Mouse (Mus musculus): ENCODE results near the gene Scn2a. TPM values are rescaled to one million over a fixed set of nuclear protein-coding genes. Genes with fewer than 3 reads are reported as not detected.

Scn2a gene
- polyA plus RNA-seq, 1 experiment from 2014 or later = 1.9 TPM

DNA sequence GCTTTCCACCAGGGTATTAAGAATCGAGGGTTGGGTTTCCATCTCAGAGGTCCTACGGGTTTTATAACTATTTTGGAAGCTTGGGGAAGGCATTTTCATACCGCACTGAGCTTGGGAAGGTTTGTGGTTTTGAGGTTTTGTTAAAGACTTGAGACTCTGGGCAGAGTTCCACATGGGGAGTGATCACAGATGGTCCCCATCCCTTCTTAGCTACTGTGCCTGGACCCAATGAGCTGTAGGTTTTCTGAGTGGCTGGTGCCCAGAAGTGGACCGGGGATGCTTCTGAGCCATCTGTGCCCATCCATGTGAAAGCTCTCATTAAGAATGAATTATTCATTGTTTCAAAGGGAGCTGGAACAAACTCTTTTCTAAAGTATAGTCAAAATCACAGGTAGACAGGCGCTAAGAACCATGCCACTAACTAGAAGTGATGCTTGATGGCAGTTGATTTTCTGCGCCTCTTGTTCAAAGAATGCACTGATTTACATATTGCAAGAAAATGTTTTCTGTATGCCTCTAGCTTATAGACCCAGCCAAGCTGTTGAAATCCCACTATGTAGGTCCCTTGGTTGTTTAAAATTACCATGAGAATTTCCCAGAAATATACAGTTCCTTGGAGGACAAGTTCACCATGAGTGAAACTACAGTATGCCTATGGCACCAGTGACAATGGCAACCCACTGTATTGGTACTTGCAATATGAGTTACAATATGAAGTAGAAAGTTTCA is 70.0 kb downstream of the Scn2a start:
- Histone ChIP-seq H3K4me3 (ENCODE audit: low read length) (no peak overlapping the region), H3K4me2 (ENCODE audit: low read depth, low read length) (no peak overlapping the region), H3K9me3 (ENCODE audit: control insufficient read depth, low read length) (no peaks in the 10 kb centered on the region), H3K36me3 (ENCODE audit: control insufficient read depth, insufficient read depth, low read length) (no peaks in the 10 kb centered on the region), H3K27ac (ENCODE audit: low read length) (no peak overlapping the region), H3K27me3 (ENCODE audit: control insufficient read depth, insufficient read depth, low read depth, low read length) (no peaks in the 10 kb centered on the region), H3K9ac (ENCODE audit: low read length) (no peak overlapping the region), H3K4me1 (replicated peaks; ENCODE audit: control insufficient read depth, insufficient read depth, low read length) (no peaks in the 10 kb centered on the region)
- WGBS = 81% methylated on average over 6 of the region's 6 CpGs
- ATAC-seq (ENCODE audit: low read depth) = no peak

DNA sequence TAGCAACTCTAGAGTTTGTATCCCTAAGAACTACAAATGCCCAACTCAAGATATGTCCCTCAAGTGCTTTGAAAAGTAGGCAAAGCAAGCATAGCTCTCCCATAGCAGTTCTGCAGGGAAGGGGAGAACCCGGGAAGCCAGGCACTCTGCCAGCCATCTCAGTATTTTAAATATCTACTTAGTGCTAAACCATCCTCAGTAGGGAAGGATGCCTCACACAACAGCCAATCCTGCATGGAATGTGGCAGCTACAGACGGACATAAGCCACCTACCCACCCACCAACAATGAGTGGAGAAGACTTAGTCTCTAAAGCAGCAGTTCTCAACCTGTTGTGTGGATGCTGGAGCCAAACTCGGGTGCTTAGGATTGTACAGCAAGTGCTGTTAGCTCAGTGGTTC is 73.9 kb downstream of the Scn2a start:
- no peaks in the 10 kb centered on the region for H3K36me3 ChIP-seq (ENCODE audit: control insufficient read depth, insufficient read depth, low read length)
- no peak overlapping the region for H3K4me3 ChIP-seq (ENCODE audit: low read length)
- no peak overlapping the region for H3K27ac ChIP-seq (ENCODE audit: low read length)
- H3K9me3 ChIP-seq (ENCODE audit: control insufficient read depth, low read length) = no peaks in the 10 kb centered on the region
- no peak overlapping the region for H3K9ac ChIP-seq (ENCODE audit: low read length)
- no peaks in the 10 kb centered on the region for H3K4me1 ChIP-seq (replicated peaks; ENCODE audit: control insufficient read depth, insufficient read depth, low read length)
- ATAC-seq (ENCODE audit: low read depth) = no peak
- H3K4me2 ChIP-seq (ENCODE audit: low read depth, low read length) = no peak overlapping the region
- 69% methylated on average over 3 of the region's 3 CpGs for WGBS
- H3K27me3 ChIP-seq (ENCODE audit: control insufficient read depth, insufficient read depth, low read depth, low read length) = no peaks in the 10 kb centered on the region

DNA sequence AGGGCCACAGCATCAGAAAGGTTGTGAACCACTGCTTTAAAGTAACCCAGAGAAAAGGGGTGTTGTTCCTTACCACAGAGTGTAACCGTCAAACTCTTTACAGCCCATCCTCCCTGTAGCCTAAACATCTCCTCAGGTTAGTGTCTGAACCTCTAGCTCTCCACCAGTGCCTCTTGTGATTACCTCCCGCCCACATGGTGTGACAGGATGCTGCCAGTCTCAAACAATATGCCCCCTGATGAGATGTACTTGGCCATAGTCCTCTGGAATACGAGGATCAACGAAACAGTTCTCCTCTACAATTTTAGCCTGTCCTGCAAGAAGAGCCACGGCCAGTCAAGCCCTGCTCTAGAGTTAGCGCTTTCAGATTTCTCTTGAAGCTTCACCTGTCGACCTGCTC is 74.5 kb downstream of the Scn2a start:
- ATAC-seq (ENCODE audit: low read depth) = no peak
- WGBS = 72% methylated on average over 7 of the region's 7 CpGs
- Histone ChIP-seq H3K4me3 (ENCODE audit: low read length) (no peak overlapping the region), H3K27me3 (ENCODE audit: control insufficient read depth, insufficient read depth, low read depth, low read length) (no peaks in the 10 kb centered on the region), H3K4me2 (ENCODE audit: low read depth, low read length) (no peak overlapping the region), H3K36me3 (ENCODE audit: control insufficient read depth, insufficient read depth, low read length) (no peaks in the 10 kb centered on the region), H3K9me3 (ENCODE audit: control insufficient read depth, low read length) (no peaks in the 10 kb centered on the region), H3K27ac (ENCODE audit: low read length) (no peak overlapping the region), H3K4me1 (replicated peaks; ENCODE audit: control insufficient read depth, insufficient read depth, low read length) (no peaks in the 10 kb centered on the region), H3K9ac (ENCODE audit: low read length) (no peak overlapping the region)

DNA sequence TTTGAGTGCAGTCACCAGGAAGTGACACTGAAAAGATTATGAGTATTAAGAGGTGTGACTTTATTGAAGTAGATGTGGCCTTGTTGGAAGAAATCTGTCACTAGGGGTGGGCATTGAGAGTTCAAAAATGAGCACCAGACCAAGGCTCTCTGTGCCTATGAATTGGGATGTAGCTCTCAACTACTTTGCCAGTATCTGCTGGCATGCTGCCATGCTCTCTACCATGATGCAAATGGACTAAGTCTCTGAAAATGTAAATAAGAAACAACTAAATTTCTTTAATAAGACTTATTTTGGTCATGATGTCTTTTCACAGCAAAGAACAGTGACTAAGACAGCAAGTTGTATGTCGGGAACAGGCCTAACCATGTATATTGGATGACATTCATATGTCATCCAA is 79.7 kb downstream of the Scn2a start:
- H3K9me3 ChIP-seq (ENCODE audit: control insufficient read depth, low read length) = no peaks in the 10 kb centered on the region
- no peak overlapping the region for H3K4me3 ChIP-seq (ENCODE audit: low read length)
- no peak for ATAC-seq (ENCODE audit: low read depth)
- no peaks in the 10 kb centered on the region for H3K36me3 ChIP-seq (ENCODE audit: control insufficient read depth, insufficient read depth, low read length)
- H3K4me2 ChIP-seq (ENCODE audit: low read depth, low read length) = no peak overlapping the region
- H3K27ac ChIP-seq (ENCODE audit: low read length) = no peak overlapping the region
- H3K9ac ChIP-seq (ENCODE audit: low read length) = no peak overlapping the region
- 87% methylated on average over 1 of the region's 1 CpGs for WGBS
- no peaks in the 10 kb centered on the region for H3K4me1 ChIP-seq (replicated peaks; ENCODE audit: control insufficient read depth, insufficient read depth, low read length)
- H3K27me3 ChIP-seq (ENCODE audit: control insufficient read depth, insufficient read depth, low read depth, low read length) = no peaks in the 10 kb centered on the region

DNA sequence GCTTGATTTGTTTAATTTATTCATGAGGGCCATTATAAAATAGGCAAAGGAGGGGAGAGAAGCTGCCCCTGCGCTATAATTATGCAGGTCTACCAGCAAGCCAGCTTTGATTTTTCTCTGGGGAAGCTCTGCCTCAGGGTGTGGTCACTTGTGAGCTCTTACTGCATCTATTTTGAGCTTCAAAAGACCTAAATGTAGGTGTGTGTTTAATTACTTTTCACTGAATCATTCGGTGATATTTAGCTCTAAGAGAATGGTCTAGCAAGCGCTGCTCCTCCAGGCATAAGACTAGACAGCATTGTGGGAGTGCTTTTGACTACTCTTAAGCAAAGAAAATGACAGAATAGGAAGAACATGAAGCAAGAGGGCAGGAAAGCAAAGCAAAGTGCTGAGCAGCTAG is 80.6 kb downstream of the Scn2a start:
- Histone ChIP-seq H3K36me3 (ENCODE audit: control insufficient read depth, insufficient read depth, low read length) (no peaks in the 10 kb centered on the region), H3K4me1 (replicated peaks; ENCODE audit: control insufficient read depth, insufficient read depth, low read length) (no peaks in the 10 kb centered on the region), H3K4me3 (ENCODE audit: low read length) (no peak overlapping the region), H3K27ac (ENCODE audit: low read length) (no peak overlapping the region), H3K9ac (ENCODE audit: low read length) (no peak overlapping the region), H3K4me2 (ENCODE audit: low read depth, low read length) (no peak overlapping the region), H3K9me3 (ENCODE audit: control insufficient read depth, low read length) (no peaks in the 10 kb centered on the region), H3K27me3 (ENCODE audit: control insufficient read depth, insufficient read depth, low read depth, low read length) (no peaks in the 10 kb centered on the region)
- 91% methylated on average over 3 of the region's 3 CpGs for WGBS
- ATAC-seq (ENCODE audit: low read depth) = no peak

DNA sequence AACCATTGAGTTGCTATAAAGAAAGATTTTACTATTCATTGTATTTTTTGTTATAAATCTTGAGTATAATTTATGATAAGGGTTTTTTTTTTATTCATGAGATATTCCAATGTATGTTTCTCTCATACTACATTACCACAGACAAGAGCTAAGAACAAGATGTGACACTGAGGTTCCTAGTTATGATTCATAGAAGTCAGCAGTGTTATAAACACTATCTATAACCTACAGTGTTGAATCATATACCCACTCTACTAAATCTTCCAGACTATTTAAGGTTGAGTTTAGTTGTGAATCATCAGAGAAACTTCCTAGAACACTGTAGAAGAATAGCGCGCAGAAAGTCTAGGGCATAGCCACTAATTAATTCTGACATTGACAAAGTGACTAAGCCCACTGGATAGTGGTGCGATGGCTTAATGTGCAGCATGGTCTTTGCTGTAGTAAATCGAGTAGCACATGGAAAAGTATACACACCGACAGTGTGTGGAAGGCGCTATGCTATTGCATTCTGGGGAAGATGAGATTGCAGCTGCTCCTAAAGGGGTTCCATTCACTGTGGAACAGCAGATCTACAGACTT is 101.7 kb downstream of the Scn2a start:
- Histone ChIP-seq H3K36me3 (ENCODE audit: control insufficient read depth, insufficient read depth, low read length) (no peaks in the 10 kb centered on the region), H3K4me1 (replicated peaks; ENCODE audit: control insufficient read depth, insufficient read depth, low read length) (no peaks in the 10 kb centered on the region), H3K27me3 (ENCODE audit: control insufficient read depth, insufficient read depth, low read depth, low read length) (no peaks in the 10 kb centered on the region), H3K4me2 (ENCODE audit: low read depth, low read length) (no peak overlapping the region), H3K27ac (ENCODE audit: low read length) (no peak overlapping the region), H3K9ac (ENCODE audit: low read length) (no peak overlapping the region), H3K9me3 (ENCODE audit: control insufficient read depth, low read length) (no peaks in the 10 kb centered on the region), H3K4me3 (ENCODE audit: low read length) (no peak overlapping the region)
- ATAC-seq (ENCODE audit: low read depth) = no peak
- 88% methylated on average over 6 of the region's 6 CpGs for WGBS

DNA sequence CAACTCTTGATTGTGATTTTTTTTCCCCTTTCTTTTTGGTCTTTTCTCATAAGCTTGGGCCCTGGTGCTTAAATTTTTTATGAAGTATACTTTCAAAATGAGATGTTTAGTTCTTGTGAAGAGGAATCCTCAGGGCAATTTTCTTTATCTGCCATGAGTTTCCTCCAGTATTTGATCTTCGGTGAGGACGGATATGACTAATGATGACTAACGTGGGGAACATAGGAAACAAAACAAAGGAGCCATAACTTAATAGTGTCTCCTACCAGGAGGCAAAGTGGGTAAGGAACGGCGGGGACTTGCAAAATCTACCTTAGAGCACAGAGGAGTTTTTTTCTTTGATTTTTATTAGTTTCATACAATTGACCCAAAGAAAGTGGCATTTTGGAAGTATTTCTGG is 124.8 kb downstream of the Scn2a start:
- ATAC-seq (ENCODE audit: low read depth) = no peak
- H3K4me3 ChIP-seq (ENCODE audit: low read length) = no peak overlapping the region
- no peaks in the 10 kb centered on the region for H3K4me1 ChIP-seq (replicated peaks; ENCODE audit: control insufficient read depth, insufficient read depth, low read length)
- H3K27ac ChIP-seq (ENCODE audit: low read length) = no peak overlapping the region
- H3K9me3 ChIP-seq (ENCODE audit: control insufficient read depth, low read length) = no peaks in the 10 kb centered on the region
- no peak overlapping the region for H3K9ac ChIP-seq (ENCODE audit: low read length)
- H3K27me3 ChIP-seq (ENCODE audit: control insufficient read depth, insufficient read depth, low read depth, low read length) = no peaks in the 10 kb centered on the region
- H3K4me2 ChIP-seq (ENCODE audit: low read depth, low read length) = no peak overlapping the region
- no peaks in the 10 kb centered on the region for H3K36me3 ChIP-seq (ENCODE audit: control insufficient read depth, insufficient read depth, low read length)
- WGBS = 63% methylated on average over 5 of the region's 5 CpGs

DNA sequence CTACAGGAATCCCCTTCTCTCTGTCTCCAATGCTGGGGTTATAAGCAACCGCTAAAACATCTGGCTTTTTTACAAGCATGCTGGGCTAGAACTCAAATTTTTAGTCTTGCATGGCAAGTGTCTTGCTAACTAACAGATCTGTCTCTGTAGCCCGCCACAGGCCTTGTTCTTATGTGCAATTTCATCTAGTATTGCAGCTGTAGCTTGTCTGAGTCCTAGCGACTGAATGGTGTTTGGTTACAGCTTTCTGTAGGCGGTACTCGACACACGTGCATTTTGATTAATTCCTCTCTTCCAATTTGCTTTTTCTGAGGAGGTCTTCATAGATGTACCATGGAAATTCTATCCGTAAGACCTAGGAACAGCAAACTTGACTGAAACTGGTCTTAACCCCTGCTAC is 161.9 kb downstream of the Scn2a start:
- H3K9ac ChIP-seq (ENCODE audit: low read length) = no peak overlapping the region
- H3K9me3 ChIP-seq (ENCODE audit: control insufficient read depth, low read length) = no peaks in the 10 kb centered on the region
- H3K27ac ChIP-seq (ENCODE audit: low read length) = no peak overlapping the region
- no peak overlapping the region for H3K4me2 ChIP-seq (ENCODE audit: low read depth, low read length)
- no peaks in the 10 kb centered on the region for H3K27me3 ChIP-seq (ENCODE audit: control insufficient read depth, insufficient read depth, low read depth, low read length)
- 53% methylated on average over 7 of the region's 7 CpGs for WGBS
- no peaks in the 10 kb centered on the region for H3K4me1 ChIP-seq (replicated peaks; ENCODE audit: control insufficient read depth, insufficient read depth, low read length)
- H3K4me3 ChIP-seq (ENCODE audit: low read length) = no peak overlapping the region
- no peaks in the 10 kb centered on the region for H3K36me3 ChIP-seq (ENCODE audit: control insufficient read depth, insufficient read depth, low read length)
- ATAC-seq (ENCODE audit: low read depth) = no peak

DNA sequence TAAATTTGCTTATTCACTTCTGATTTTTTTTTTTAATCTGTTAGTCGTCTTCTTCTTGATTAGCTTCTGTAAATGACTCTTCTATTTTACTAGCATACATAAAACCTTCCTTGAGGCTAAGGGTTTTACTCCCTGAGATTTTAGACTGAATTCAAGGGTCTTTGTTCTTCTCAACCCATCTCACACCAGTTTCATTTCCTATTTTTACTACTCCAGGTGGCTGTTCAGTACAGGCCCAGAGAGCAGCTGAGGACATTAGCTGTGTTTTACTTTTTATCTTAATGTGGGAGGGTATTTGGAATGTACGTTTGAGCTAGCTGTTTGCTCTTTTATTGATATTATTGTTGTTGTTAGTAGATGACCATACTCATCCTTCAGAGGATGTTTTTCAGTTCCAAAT is 162.8 kb downstream of the Scn2a start:
- no peaks in the 10 kb centered on the region for H3K36me3 ChIP-seq (ENCODE audit: control insufficient read depth, insufficient read depth, low read length)
- H3K4me2 ChIP-seq (ENCODE audit: low read depth, low read length) = no peak overlapping the region
- WGBS = 66% methylated on average over 2 of the region's 2 CpGs
- no peak overlapping the region for H3K27ac ChIP-seq (ENCODE audit: low read length)
- no peaks in the 10 kb centered on the region for H3K27me3 ChIP-seq (ENCODE audit: control insufficient read depth, insufficient read depth, low read depth, low read length)
- no peak overlapping the region for H3K4me3 ChIP-seq (ENCODE audit: low read length)
- H3K9me3 ChIP-seq (ENCODE audit: control insufficient read depth, low read length) = no peaks in the 10 kb centered on the region
- H3K4me1 ChIP-seq (replicated peaks; ENCODE audit: control insufficient read depth, insufficient read depth, low read length) = no peaks in the 10 kb centered on the region
- H3K9ac ChIP-seq (ENCODE audit: low read length) = no peak overlapping the region
- no peak for ATAC-seq (ENCODE audit: low read depth)

All from lung, embryonic 16.5 days (tissue).